Mouse (Mus musculus): ENCODE measurements around the gene Kcnmb1.

Kcnmb1 gene

DNA sequence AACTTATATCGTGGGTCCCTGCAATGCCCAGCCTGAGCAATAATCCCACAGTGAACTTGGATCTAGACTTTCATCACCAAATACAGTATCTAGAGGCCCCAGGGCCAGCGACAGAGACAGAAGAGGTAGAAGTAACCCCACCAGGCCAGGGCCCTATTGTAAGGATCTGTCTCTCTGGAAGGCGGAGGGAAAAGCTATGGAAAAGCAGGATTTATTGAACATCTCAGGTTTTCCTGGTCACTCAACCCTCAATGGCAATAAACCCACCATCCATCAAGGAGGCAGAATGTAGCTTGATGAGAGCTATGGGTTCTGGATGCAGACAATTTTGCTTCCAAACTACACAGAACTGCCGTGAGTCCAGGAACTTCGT is 39.8 kb downstream of the Kcnmb1 start:
- DNase-seq: no peak

DNA sequence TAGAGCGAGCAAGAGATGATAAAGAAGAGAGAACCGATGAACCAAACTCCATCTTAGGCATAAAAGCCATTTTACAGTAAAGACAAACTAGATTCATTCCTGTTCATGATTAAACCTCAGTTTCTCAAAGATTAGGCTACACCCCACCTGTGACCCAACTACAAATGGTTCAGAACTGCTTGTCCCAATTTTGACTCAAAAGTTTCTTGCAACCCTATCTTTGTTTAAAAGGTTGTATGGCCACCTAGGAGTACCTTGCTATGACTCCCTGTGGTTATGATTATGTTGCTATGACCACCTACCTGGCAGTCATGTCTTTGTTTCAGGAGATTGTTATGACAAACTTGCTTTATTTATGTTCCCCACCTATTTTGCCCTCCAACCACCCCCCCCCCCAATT is 44.8 kb downstream of the Kcnmb1 start:
- no peak for DNase-seq

DNA sequence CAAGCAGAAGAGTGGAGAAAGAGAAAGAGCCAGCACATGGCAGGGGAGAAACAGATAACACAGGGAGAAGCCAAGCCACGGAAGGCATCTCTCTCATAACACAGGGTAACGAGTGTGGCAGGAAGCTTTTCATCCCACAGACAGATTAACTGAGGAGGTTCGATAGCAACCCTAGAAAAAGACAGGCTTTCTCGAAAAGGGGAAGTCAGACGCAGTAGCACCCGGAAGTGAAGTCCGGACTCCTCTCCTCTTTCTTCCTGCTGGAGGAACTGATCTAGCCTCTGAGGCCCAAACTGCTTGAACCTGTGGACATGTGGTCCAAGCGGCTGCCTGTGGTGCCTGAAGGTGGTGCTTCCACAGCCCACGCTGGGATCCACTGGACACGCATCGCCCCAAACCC is 45.4 kb downstream of the Kcnmb1 start:
- no peak for DNase-seq

DNA sequence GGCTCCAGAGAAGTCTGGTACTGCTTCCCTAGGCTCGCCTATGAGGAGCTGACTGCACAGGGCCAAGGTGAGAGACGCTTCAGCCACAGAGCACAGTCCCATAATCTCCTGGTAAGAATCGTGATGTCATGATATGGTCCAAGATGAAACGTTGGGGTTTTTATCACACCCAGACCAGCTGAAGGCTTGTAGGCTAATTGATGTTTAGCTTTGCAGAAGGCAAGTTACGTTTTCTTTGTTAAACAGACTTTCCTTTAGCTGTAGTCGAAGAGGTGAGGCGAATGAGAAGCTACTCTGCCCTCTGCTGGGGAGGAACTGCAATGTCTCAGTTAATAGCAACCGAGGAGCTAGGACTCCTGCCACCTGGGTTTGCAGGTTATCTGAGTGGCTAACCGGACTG is 45.9 kb downstream of the Kcnmb1 start:
- DNase-seq: peak; percentile 72

DNA sequence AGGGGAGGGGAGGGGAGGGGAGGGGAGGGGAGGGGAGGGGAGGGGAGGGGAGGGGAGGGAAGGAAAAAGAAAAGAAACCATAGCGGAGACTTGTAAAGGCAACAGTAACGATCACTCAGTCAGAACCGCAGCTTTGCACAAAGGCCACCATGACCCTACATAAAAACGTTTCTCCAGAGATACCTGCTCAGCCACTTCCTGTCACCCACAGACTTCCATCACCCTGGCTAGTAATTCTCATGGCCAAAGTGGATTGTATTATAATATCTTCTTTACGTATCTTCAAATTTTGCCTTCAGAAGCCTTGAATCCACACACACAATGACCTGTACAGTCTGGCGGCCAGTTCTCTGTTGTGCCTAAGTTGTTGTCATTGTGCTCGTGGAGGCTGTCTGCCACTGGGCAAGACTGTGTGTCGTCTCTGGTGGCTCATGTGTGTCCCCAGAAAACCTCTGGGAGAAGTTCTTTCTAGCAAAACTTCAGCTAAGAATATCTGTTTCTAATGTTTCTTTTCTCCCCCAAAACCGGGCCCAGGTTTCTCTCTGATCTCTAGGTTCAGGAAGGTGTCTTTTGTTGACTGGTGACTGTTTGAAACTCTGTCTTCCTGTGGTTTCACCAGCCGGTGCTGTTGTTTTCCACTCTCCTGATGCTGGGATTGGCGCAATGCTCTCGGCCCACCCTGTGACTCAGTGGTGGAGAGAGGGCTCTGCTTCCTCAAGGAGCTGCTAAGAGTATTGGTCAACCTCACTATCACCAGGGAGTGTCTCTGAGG is 46.7 kb downstream of the Kcnmb1 start:
- DNase-seq: no peak

DNA sequence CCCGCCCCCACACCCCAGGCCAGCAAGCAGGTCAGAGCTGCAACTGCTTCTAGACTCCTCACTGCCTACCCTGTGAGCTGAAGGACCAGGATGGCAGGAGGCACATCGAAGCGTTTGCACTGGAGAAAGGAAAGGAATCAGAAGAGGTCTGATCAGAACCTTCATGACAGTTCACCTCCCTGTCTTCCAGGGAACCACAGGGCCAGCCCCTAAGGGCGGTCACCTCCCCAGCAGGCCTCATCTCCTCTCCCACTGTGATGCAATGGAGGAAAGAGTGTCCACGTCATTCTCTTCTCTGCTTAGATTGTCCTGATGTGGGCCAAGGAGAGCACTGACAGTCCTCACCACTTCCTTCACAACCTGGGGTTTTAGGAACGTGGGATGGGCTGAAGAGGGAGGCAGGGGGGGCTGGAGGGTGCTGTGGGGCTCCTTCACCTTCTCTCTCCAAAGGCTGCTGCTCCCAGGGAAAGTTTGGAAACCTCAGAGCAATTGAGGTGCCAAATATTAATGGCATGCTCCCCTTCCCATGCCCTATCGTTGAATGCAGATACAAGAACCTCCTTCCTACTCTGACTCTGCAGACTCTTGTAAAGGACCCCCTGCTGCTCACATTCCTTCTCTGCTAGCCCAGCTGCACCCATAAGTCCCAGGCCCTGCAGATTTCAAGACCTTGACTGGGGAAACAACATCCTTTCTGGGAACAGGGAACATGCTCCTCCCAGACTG is 47.5 kb downstream of the Kcnmb1 start:
- DNase-seq: no peak

DNA sequence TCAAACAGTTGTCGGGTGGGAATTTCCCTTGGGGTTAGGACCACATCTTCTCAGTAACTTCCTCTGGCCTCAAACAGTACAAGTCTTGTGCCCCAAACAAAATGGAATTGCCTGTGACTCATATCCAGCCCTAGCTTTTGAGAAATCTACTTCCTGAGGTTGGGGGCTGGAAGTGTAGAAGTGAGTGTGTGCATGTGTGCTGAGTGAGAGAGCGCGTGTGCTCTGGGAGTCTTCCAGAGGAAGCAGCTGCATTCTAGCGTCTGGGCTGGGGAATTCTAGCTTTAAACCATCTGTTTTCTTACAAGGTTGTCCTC is 48.0 kb downstream of the Kcnmb1 start:
- DNase-seq: peak; percentile 62

DNA sequence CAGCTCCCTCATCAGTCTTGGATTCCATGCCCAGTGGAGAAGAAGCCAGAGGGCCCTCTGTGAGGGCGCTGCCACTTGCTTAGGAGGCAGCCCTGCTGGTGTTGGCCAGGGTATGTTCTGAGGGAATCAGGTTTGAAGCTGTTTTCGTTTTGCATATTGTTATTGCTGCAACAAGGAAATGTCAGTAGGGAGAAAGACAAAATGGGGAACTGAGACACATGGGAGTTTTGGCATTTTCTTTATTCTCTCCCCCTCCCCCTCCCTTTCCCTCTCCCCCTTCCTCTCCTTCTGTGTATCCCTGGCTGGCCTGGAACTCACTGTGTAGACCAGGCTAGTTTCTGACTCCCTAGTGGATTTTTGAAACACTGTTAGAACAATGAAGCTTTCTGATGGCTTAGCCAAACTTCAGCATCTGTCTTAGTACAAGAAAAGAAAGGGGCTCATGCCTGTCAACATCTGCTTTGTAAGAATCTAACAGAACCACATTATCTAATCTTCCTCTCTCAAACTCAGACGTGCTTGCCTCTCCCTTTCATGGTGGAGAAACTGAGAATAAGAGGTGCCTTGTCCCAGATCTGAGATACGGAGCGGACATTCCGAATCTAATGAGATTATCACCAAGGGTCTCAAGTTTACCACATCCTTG is 49.3 kb downstream of the Kcnmb1 start:
- no peak for DNase-seq

All from kidney, postnatal 10 days (tissue).